Mouse (Mus musculus) testis, adult 2 months (tissue): ENCODE data around the gene Pofut1. TPM values are rescaled to one million over a fixed set of nuclear protein-coding genes. Genes with fewer than 3 reads are reported as not detected.

Experiments used
- H3K27ac ChIP-seq: fragments of 200-500 bp; 2 replicates; pipeline ENCODE4 v1.5.1; 2012; ENCODE audit warnings: low read depth, low read length; ENCODE audit not compliant: control insufficient read depth, insufficient read depth
- H3K27me3 ChIP-seq: fragments of 200-500 bp; 2 replicates; pipeline ENCODE4 v1.6.1; 2012; ENCODE audit warnings: mild to moderate bottlenecking, low read length, moderate library complexity; ENCODE audit not compliant: control insufficient read depth, insufficient read depth
- H3K36me3 ChIP-seq: fragments of 200-500 bp; 2 replicates; pipeline ENCODE4 v1.6.1; 2012; ENCODE audit warnings: mild to moderate bottlenecking, low read length; ENCODE audit not compliant: control insufficient read depth, insufficient read depth
- H3K4me1 ChIP-seq: fragments of 200-500 bp; 2 replicates; pipeline ENCODE4 v1.6.1; 2012; ENCODE audit warnings: low read length; ENCODE audit not compliant: control insufficient read depth, insufficient read depth
- H3K4me3 ChIP-seq: fragments of 200-500 bp; 2 replicates; pipeline ENCODE4 v1.5.1; 2012; ENCODE audit warnings: low read depth, mild to moderate bottlenecking, low read length, moderate library complexity, mixed read lengths; ENCODE audit not compliant: control insufficient read depth
- CTCF ChIP-seq: fragments of 200-500 bp; IDR thresholded peaks from 2 replicates; pipeline ENCODE4 v1.5.1; 2012; ENCODE audit warnings: low read depth, mild to moderate bottlenecking, inconsistent platforms, low read length, moderate library complexity; ENCODE audit not compliant: control insufficient read depth, insufficient read depth, insufficient replicate concordance
- POLR2A ChIP-seq: fragments of 200-500 bp; IDR thresholded peaks from 2 replicates; pipeline ENCODE4 v1.6.1; 2012; ENCODE audit warnings: low read depth, mild to moderate bottlenecking, inconsistent platforms, low read length, moderate library complexity; ENCODE audit not compliant: control insufficient read depth
- polyA plus RNA-seq: library from polyadenylated mRNA; depleted of rRNA; stranded (reverse); fragments of >200 nt; gene quantifications from 2 replicates; pipeline ENCODE4 v1.2.3, GENCODE M21; 2012

Pofut1 gene
- polyA plus RNA-seq, 1 experiment: 10.8 TPM

- no peaks in the 10 kb centered on the region for H3K36me3 ChIP-seq
- peak within 1 kb of the TSS; percentile 77 for H3K4me3 ChIP-seq
- H3K4me1 ChIP-seq: peaks cover 10% of the 10 kb centered on the region
- no peak within 1 kb of the TSS for H3K27ac ChIP-seq
- TF ChIP-seq CTCF (no peak), POLR2A (no peak)
- no peaks in the 10 kb centered on the region for H3K27me3 ChIP-seq
Measured at GRCm38 (mm10) chr2:153224946-153225594, 16.3 kb upstream of the Pofut1 start, which contains the start of gene Tspyl3. TSS of gene Tspyl3 (minus strand) at chr2:153225441.

DNA sequence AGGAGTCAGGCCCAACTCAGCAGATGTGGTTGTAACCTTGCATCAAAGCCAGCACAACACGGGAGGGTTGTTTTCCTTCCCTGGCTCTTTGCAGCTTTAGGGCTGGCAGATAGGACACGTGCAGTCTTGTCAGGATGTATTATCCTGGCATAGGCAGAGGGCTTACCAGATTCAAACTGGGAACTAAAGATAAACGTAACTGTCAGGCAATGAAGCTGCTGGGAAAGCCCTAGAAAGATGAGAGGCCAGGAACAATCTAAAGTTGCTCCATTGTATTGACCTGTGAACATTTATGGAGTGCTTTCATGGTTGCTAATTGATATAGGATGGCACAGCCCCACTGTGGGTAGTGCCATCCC is 15.8 kb upstream of the Pofut1 start:
- no peak overlapping the region for H3K27ac ChIP-seq
- H3K36me3 ChIP-seq: no peaks in the 10 kb centered on the region; the same call in 1 of the 2 replicates
- peak overlapping the region; percentile 77 for H3K4me3 ChIP-seq
- H3K4me1 ChIP-seq: peaks cover 10% of the 10 kb centered on the region
- TF ChIP-seq POLR2A: no peak
- TF ChIP-seq CTCF: no peak
- no peaks in the 10 kb centered on the region for H3K27me3 ChIP-seq

- TF ChIP-seq POLR2A (no peak), CTCF (no peak)
- peaks cover 10% of the 10 kb centered on the region for H3K4me1 ChIP-seq
- H3K36me3 ChIP-seq: peaks cover 5% of the 10 kb centered on the region
- no peak overlapping the region for H3K4me3 ChIP-seq
- no peaks in the 10 kb centered on the region for H3K27me3 ChIP-seq
- H3K27ac ChIP-seq: no peak overlapping the region
Measured at GRCm38 (mm10) chr2:153227959-153228358, 13.4 kb upstream of the Pofut1 start.

- Histone ChIP-seq H3K36me3 (peaks cover 5% of the 10 kb centered on the region), H3K4me1 (peaks cover 10% of the 10 kb centered on the region), H3K27ac (no peak overlapping the region), H3K4me3 (no peak overlapping the region), H3K27me3 (no peaks in the 10 kb centered on the region)
- TF ChIP-seq CTCF (no peak), POLR2A (no peak)
Measured at GRCm38 (mm10) chr2:153228523-153228922, 12.8 kb upstream of the Pofut1 start.

DNA sequence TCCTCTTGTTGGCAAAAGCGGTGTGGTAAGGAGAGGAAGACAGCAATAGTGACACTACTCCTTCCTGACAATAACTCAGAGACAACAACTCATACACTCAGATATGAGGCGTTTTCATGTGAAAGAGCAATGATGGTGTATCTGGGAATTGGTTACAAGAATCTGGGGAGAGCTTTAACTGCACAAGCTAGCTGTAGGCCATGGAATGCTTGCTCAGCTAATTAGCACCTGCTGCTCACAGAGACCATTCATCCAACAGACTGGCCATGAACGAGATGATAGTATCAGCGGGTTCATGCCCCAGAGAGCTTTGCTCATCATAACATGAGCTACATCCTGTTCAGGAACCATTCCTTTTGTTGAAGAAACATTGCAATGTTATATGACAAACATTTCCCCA is 4.1 kb upstream of the Pofut1 start:
- H3K27me3 ChIP-seq: no peaks in the 10 kb centered on the region
- TF ChIP-seq CTCF: no peak
- TF ChIP-seq POLR2A: no peak
- no peak overlapping the region for H3K27ac ChIP-seq
- peaks cover 2% of the 10 kb centered on the region; the same call in 1 of the 2 replicates for H3K36me3 ChIP-seq
- peaks cover 10% of the 10 kb centered on the region for H3K4me1 ChIP-seq
- H3K4me3 ChIP-seq: no peak overlapping the region

- H3K27ac ChIP-seq: no peak overlapping the region
Measured at GRCm38 (mm10) chr2:153237891-153238290, 3.4 kb upstream of the Pofut1 start.

DNA sequence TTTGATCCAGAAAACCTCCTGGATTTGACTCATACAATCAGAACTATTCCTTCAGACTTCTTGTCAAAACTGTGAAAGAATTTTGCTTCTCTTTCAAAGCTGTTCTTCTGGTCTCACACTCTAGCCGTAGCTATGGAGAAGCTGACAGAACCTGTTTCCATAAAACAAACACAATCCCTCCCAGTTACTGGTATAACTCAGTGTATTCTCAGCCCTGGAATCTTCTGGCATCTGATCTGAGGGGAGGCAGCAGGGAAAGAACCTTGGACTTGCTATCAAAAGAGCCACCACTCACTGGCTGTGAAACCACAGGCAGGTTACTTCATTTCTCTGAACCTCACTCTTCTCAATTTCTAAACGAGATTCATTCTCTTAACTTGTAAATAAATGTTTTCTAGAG is 2.9 kb upstream of the Pofut1 start:
- no peaks in the 10 kb centered on the region for H3K36me3 ChIP-seq
- no peak overlapping the region for H3K4me3 ChIP-seq
- no peaks in the 10 kb centered on the region for H3K27me3 ChIP-seq
- peaks cover 11% of the 10 kb centered on the region for H3K4me1 ChIP-seq
- TF ChIP-seq CTCF (no peak), POLR2A (no peak)
- H3K27ac ChIP-seq: no peak overlapping the region

More at GRCm38 (mm10) chr2:153237891-153238290, 3.4 kb upstream of the Pofut1 start:
- no peaks in the 10 kb centered on the region for H3K36me3 ChIP-seq
- no peaks in the 10 kb centered on the region for H3K27me3 ChIP-seq
- peaks cover 11% of the 10 kb centered on the region for H3K4me1 ChIP-seq
- no peak overlapping the region for H3K4me3 ChIP-seq
- TF ChIP-seq CTCF (no peak), POLR2A (no peak)
